Mouse (Mus musculus) liver, embryonic 16.5 days (tissue): ENCODE results near the gene Bace2. TPM values are rescaled to one million over a fixed set of nuclear protein-coding genes. Genes with fewer than 3 reads are reported as not detected.

Experiments used
- ATAC-seq: fragments of 200-750 bp; cut with Nextera tagmentation; 2 replicates; pipeline ENCODE4 v1.8.0; 2017; ENCODE audit warnings: low read depth, mild to moderate bottlenecking, moderate number of reproducible peaks, moderate library complexity
- H3K27ac ChIP-seq: fragments of 300-500 bp; sonication (generic); 2 replicates; pipeline ENCODE4 v1.5.1; 2014; ENCODE audit warnings: mild to moderate bottlenecking, low read length
- H3K27me3 ChIP-seq: fragments of 300-500 bp; sonication (generic); 2 replicates; pipeline ENCODE4 v1.6.1; 2014; ENCODE audit warnings: low read depth, low read length, mixed read lengths; ENCODE audit not compliant: control insufficient read depth, insufficient read depth
- H3K36me3 ChIP-seq: fragments of 300-500 bp; sonication (generic); 2 replicates; pipeline ENCODE4 v1.6.1; 2014; ENCODE audit warnings: mild to moderate bottlenecking; ENCODE audit not compliant: control insufficient read depth, insufficient read depth
- H3K4me1 ChIP-seq: fragments of 300-500 bp; sonication (generic); 2 replicates; pipeline ENCODE4 v1.6.1; 2014; ENCODE audit warnings: low read depth, low read length, mixed read lengths; ENCODE audit not compliant: control insufficient read depth
- H3K4me2 ChIP-seq: fragments of 300-500 bp; sonication (generic); 2 replicates; pipeline ENCODE4 v1.6.1; 2014; ENCODE audit warnings: low read depth, low read length, mixed read lengths
- H3K4me3 ChIP-seq: fragments of 300-500 bp; sonication (generic); 2 replicates; pipeline ENCODE4 v1.5.1; 2014; ENCODE audit warnings: low read depth, mild to moderate bottlenecking, low read length
- H3K9ac ChIP-seq: fragments of 300-500 bp; sonication (generic); 2 replicates; pipeline ENCODE4 v1.6.1; 2014; ENCODE audit warnings: low read depth, low read length
- H3K9me3 ChIP-seq: fragments of 300-500 bp; sonication (generic); replicated peaks from 2 replicates; pipeline ENCODE4 v1.6.1; 2016; ENCODE audit warnings: low read length; ENCODE audit not compliant: control insufficient read depth
- WGBS: fragments of 180-500 bp; shearing (Covaris S2); extraction: QIAGEN DNeasy Blood & Tissue Kit; methylation state at CpG from one replicate; pipeline ENCODE4 v1.1.7; 2014; ENCODE audit not compliant: insufficient replicate concordance; 5-methylcytosine and 5-hydroxymethylcytosine counted together
- polyA plus RNA-seq: library from polyadenylated mRNA; unstranded; fragments of >200 nt; fragmentation: Nextera tagmentation; extraction: Ambion mirVana; gene quantifications from 2 replicates; pipeline ENCODE4 v1.2.1, GENCODE M21; 2015

The Bace2 gene
- 6.7 and 8.4 TPM in 2 replicates for polyA plus RNA-seq

- peak within 1 kb of the TSS; percentile 68 for H3K4me2 ChIP-seq
- WGBS, result under 1% methylated on average over 58 of the region's 58 CpGs
- peak; percentile 71 for ATAC-seq
- H3K27me3 ChIP-seq, result peaks cover 22% of the 10 kb centered on the region
- H3K4me3 ChIP-seq, result peak within 1 kb of the TSS; percentile 58
- H3K9me3 ChIP-seq, result no peaks in the 10 kb centered on the region
- H3K27ac ChIP-seq, result no peak within 1 kb of the TSS
- H3K36me3 ChIP-seq, result no peaks in the 10 kb centered on the region
- H3K4me1 ChIP-seq, result no peaks in the 10 kb centered on the region
- H3K9ac ChIP-seq, result no peak within 1 kb of the TSS
These were observed at the start of gene Bace2 for GRCm38 (mm10) chr16:97356499-97357187. Bace2 (plus strand) TSS chr16:97356742.

- Histone ChIP-seq H3K27ac (no peak overlapping the region), H3K36me3 (no peaks in the 10 kb centered on the region), H3K27me3 (no peaks in the 10 kb centered on the region), H3K4me3 (no peak overlapping the region), H3K9me3 (no peaks in the 10 kb centered on the region), H3K4me2 (no peak overlapping the region), H3K9ac (no peak overlapping the region), H3K4me1 (no peaks in the 10 kb centered on the region)
- no peak for ATAC-seq
- WGBS, result 66% methylated on average over 4 of the region's 4 CpGs
These were observed 48.9 kb upstream of the Bace2 start for GRCm38 (mm10) chr16:97307594-97307993.

DNA sequence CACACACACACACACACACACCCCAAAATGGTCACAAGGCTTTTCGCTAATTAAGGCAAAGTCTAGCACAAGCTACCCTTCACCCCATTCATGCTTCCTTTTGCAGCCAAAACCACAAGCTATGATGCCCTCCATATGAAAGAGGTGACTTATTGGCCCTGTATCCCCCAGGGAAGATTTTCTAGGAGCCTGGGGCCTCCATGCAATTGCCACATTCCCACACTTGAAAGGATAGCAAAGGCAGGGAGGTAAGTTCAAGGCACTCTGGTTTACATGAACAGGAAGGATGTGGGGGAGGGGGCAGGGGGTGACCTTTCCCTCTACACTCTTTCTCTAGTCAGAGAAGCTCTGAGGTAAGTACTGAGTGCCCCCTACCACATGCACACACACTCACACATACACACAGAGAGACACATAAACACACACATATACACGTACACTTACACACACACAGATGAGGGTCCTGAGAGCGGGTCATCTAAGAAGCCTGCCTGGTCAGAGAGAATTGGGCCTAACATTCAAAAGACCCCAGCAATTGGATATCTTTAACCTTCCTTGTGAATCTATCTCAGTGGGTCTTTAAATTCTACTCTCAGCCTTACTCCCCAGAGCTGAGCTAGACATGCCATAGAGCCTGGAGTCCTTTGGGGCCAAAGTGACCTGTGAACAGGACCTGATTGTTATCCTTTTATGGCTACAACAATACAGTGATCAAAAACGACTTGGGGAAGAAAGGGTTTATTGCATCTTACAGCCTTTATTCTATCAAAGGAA lies 46.6 kb upstream of the Bace2 start:
- ATAC-seq, result no peak
- WGBS, result 42% methylated on average over 4 of the region's 4 CpGs

GRCm38 (mm10) chr16:97310570-97310846 lies 46.0 kb upstream of the Bace2 start:
- H3K4me3 ChIP-seq, result no peak overlapping the region
- WGBS, result 40% methylated on average over 1 of the region's 1 CpGs
- ATAC-seq, result peak; percentile 30; the same call in 1 of the 2 replicates
- no peak overlapping the region for H3K27ac ChIP-seq
- H3K4me1 ChIP-seq, result no peaks in the 10 kb centered on the region
- H3K9me3 ChIP-seq, result no peaks in the 10 kb centered on the region
- no peaks in the 10 kb centered on the region for H3K36me3 ChIP-seq
- no peaks in the 10 kb centered on the region for H3K27me3 ChIP-seq
- no peak overlapping the region for H3K9ac ChIP-seq
- no peak overlapping the region for H3K4me2 ChIP-seq

More for the DNA sequence above, 46.6 kb upstream of the Bace2 start:
- no peaks in the 10 kb centered on the region for H3K27me3 ChIP-seq
- H3K4me2 ChIP-seq, result no peak overlapping the region
- H3K4me3 ChIP-seq, result no peak overlapping the region
- no peaks in the 10 kb centered on the region for H3K4me1 ChIP-seq
- H3K27ac ChIP-seq, result no peak overlapping the region
- H3K36me3 ChIP-seq, result no peaks in the 10 kb centered on the region
- no peak overlapping the region for H3K9ac ChIP-seq
- H3K9me3 ChIP-seq, result no peaks in the 10 kb centered on the region

- Histone ChIP-seq H3K36me3 (no peaks in the 10 kb centered on the region), H3K9ac (no peak overlapping the region), H3K4me3 (no peak overlapping the region), H3K9me3 (no peaks in the 10 kb centered on the region), H3K4me1 (no peaks in the 10 kb centered on the region), H3K27me3 (no peaks in the 10 kb centered on the region), H3K4me2 (no peak overlapping the region), H3K27ac (no peak overlapping the region)
- WGBS, result 29% methylated on average over 10 of the region's 10 CpGs
- no peak for ATAC-seq
These were observed 43.4 kb upstream of the Bace2 start for GRCm38 (mm10) chr16:97312960-97313686.

DNA sequence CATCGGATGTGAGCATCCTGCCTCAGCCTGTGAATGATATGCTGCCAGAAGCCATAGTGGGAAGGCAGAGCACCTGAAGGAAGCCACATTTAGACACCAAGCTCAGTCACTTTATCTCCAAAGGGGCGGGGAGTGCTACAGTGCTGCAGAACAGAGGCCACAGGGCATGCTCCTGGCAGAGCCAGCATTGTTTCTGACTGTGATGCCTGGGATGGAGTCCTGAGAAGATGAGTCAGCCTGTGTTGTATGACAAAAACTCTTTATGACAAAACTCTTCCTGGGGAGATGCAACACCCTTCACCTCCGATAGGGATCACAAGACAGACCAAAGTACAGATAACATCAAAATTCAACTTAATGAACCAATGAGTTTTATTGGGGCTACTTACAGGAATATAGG lies 35.0 kb upstream of the Bace2 start:
- WGBS, result 58% methylated on average over 3 of the region's 3 CpGs
- Histone ChIP-seq H3K4me3 (no peak overlapping the region), H3K4me2 (no peak overlapping the region), H3K36me3 (no peaks in the 10 kb centered on the region), H3K4me1 (no peaks in the 10 kb centered on the region), H3K9ac (no peak overlapping the region), H3K9me3 (no peaks in the 10 kb centered on the region), H3K27ac (no peak overlapping the region), H3K27me3 (no peaks in the 10 kb centered on the region)
- no peak for ATAC-seq

DNA sequence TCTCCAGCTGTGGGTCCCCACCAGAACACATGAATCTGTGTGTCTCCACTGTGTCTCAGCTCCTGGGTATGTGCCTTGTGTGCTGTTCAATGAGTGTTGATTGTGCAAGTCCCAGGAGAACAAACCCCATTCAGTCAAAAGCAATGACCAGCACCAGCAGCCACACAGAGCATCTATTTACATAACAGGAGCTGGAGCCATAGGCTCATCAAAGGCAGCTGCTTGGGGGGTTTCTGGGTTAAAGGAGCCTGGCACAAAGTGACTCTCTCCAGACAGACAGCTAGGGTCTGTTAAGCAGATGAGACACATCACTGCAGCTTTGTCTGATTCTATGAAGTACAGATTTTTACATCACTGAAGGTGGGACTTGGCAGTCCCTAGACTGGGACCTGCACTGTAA lies 33.9 kb upstream of the Bace2 start:
- no peaks in the 10 kb centered on the region for H3K36me3 ChIP-seq
- no peak overlapping the region for H3K27ac ChIP-seq
- H3K27me3 ChIP-seq, result no peaks in the 10 kb centered on the region
- H3K9me3 ChIP-seq, result no peaks in the 10 kb centered on the region
- no peaks in the 10 kb centered on the region for H3K4me1 ChIP-seq
- ATAC-seq, result peak; percentile 39; the same call in 1 of the 2 replicates
- no peak overlapping the region for H3K9ac ChIP-seq
- H3K4me2 ChIP-seq, result no peak overlapping the region
- H3K4me3 ChIP-seq, result no peak overlapping the region

DNA sequence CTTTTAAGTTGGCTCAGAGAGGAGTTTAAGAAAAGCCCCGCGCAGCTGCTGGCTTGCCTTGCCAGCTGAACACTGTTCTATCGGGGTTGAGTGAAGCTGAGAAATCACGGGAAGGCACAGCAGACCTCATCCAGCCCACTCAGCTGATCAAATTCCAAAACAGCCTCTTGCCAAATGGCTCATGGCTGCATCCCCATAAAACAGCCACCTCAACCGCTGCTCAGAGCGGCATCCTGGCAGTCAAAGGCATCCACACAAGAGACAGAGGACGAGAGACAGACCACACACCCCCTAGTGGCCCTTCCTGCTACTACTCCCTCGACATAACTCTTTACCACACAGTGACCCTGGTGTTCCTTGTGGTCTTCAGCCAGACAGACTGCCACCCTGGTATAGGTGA lies 30.6 kb upstream of the Bace2 start:
- Histone ChIP-seq H3K27ac (no peak overlapping the region), H3K4me1 (no peaks in the 10 kb centered on the region), H3K9ac (no peak overlapping the region), H3K27me3 (no peaks in the 10 kb centered on the region), H3K9me3 (no peaks in the 10 kb centered on the region), H3K36me3 (no peaks in the 10 kb centered on the region), H3K4me3 (no peak overlapping the region), H3K4me2 (no peak overlapping the region)
- WGBS, result 33% methylated on average over 8 of the region's 8 CpGs
- no peak for ATAC-seq

DNA sequence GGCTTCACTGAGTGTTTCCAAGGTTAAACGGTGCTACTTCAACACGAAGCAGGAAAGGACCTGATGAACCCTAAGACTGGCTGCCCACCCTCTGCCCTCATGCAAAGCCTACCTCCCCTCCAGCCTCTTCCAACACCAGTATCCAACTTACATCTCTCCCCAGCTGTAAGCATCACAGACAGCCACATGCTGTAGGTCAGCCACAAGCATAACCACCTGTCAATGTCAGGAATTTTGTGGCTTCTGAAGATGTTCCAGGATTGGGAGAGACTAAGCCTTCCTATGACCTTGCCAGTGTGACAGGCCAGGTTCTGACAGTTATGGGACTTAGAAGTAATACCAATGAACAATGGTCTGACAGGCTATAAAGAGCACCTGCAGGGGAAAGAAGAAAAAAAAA lies 27.9 kb upstream of the Bace2 start:
- Histone ChIP-seq H3K4me1 (no peaks in the 10 kb centered on the region), H3K27ac (no peak overlapping the region), H3K27me3 (no peaks in the 10 kb centered on the region), H3K4me3 (no peak overlapping the region), H3K9ac (no peak overlapping the region), H3K36me3 (no peaks in the 10 kb centered on the region), H3K9me3 (no peaks in the 10 kb centered on the region), H3K4me2 (no peak overlapping the region)
- 46% methylated on average over 2 of the region's 2 CpGs for WGBS
- ATAC-seq, result no peak
